Mouse (Mus musculus) left cerebral cortex, adult 11 months (tissue): ENCODE measurements around the gene Gna14.
A peak's percentile ranks its signal among the peaks of the same experiment; 100 is the strongest.

ENCODE experiments used
- DNase-seq: peaks from one replicate; pipeline ENCODE4 v3.0.0; 2022; ENCODE audit warnings: low spot score

The Gna14 gene

GRCm38 (mm10) chr19:16456181-16456580 is 20.6 kb downstream of the Gna14 start:
- DNase-seq = no peak

GRCm38 (mm10) chr19:16457127-16457526 is 21.6 kb downstream of the Gna14 start:
- no peak for DNase-seq

- DNase-seq = no peak
Observed at GRCm38 (mm10) chr19:16459317-16459716, 23.8 kb downstream of the Gna14 start.

DNA sequence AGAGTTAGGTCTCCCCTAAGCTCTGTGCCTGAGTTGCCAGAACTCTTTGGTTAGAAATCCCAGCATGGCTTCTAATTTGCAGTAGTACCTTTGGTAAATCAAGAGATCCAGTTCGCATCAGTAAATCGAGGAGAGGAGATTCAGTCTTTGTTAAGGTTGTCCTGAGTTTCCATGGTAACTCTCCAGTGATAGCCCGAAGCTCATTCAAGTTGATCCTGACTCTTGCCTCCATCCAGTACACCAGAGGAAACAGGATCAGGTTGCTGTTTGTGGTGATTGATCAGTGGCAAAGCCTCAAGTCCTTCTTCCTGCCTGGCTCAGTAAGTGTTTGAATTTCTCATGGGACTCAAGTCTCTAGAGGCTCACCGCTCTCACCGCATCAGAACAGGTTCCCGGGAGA is 24.7 kb downstream of the Gna14 start:
- no peak for DNase-seq

DNA sequence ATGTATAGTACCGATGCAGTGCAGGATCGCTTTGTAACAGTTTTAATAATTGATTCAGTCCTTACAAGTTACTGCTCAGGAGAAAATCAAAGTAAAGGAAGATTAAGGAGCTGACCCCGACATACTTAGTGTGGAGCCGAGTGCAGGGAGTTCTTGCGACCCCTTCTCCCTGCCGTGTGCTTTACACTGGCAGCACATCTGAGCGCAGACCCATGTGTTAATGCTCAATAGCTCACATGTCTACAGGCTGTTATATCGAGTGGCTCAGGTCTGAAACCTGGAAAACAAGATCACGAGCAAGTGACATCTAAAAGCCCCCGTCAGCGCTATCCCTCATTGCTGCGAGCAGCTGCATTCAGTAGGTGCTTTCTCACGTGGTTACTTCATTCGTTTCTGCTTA is 25.3 kb downstream of the Gna14 start:
- no peak for DNase-seq

DNA sequence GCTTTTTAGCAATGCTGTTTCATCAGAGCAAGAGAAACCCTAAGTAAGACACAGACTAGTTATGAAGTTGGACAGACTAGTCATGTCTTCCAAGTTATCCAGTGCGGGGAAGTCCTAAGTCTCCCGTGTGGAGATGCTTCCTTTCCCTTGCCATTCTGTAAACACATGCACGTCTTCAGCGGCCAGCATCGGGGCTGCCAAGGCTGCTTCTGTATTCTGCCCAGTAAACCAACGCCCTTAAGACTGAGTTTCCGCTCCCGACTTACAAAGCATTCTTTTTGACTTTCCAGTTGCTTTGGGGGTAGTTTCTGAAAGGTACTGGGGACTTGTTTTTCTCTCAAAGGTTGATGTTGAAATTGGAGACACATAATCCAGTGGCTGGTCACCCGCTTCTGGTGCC is 26.9 kb downstream of the Gna14 start:
- no peak for DNase-seq

DNA sequence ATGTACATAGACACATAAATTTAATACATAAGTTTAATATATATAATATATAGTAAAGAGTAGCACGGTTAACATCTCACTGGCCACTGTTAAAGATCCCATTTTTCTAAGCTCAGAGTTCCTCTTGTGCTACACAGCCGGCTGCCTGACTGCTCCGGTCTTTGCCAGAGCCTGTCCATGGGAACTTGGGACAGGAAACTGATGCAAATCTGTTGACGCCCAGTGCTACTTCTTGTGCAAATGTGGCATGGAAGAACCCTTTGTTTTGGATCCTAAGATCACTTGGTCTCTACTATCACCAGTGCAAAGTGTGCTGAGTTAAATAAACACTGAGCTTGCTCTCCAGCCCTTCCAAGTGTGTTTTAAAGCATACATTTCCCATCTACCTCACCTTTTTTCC is 29.2 kb downstream of the Gna14 start:
- DNase-seq = no peak

DNA sequence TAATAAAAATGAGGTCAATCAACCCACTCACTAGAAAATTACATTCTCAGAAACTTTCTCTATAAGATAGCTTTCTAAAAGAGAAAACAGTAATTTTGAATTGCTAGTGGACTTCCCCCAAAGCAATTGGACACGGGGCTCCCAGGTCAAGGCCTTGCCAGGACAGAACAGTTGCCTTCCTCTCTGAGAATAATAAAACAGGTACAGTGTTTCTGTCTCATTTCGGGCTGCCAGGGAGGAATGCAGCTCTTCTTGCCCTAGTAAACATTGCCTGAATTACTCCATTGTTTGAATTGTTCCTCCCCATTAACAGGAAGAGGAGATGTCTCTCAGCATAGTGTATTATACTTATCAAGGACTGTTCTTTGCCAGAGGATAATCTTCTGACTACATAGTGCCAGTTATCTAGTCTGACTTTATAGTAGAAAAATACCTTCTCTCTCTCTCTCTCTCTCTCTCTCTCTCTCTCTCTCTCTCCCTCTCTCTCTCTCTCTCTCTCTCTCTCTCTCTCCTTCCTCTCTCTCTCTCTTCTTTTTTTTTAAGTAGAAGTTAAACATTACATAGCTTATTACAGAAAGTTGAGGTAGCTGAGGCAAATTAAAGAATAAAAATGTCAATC is 33.3 kb downstream of the Gna14 start:
- no peak for DNase-seq

DNA sequence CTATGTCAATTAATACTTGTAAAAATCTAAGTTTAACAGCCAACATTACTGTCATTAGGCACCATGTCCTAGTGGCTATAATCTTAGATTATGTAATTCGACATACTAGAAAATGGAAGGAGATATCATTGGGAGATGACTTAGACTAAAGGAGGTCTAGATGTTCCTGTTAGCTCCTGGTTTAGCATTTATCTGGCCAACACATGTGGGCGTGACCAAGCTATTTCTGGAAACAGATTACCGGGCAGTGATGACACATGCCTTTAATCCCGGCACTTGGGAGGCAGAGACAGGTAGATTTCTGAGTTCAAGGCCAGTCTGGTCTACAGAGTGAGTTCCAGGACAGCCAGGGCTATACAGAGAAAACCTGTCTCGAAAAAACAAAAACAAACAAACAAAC is 37.1 kb downstream of the Gna14 start:
- no peak for DNase-seq

DNA sequence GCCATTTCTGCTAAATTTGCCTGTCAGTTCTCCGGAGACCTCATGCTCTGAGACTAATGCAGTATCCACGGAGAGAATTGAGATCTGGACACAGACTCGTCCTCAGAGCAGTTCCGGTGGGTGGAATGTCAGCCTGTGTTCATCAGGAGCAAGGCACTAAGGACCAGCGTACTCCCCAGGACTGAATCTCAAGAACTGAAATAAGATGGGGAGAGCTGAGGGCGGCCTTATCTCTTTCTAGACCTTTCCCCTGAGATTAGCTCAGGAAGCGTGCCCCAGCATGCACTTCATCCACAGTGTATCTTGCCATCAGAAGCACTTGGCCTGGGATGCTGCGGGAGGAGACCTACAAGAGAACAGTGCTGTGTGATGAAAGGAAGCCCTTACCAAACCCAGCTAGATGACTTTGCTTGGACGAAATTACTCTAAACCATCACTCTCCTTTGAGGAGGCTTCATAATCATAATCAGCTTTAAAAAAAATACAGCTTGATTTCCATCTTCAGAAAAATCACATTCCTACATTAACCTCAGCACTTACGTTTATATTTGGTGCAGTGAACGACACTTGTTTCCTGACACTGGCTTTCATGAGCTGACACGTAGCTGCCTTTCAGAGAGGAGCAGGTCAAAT is 41.9 kb downstream of the Gna14 start:
- DNase-seq = no peak

DNA sequence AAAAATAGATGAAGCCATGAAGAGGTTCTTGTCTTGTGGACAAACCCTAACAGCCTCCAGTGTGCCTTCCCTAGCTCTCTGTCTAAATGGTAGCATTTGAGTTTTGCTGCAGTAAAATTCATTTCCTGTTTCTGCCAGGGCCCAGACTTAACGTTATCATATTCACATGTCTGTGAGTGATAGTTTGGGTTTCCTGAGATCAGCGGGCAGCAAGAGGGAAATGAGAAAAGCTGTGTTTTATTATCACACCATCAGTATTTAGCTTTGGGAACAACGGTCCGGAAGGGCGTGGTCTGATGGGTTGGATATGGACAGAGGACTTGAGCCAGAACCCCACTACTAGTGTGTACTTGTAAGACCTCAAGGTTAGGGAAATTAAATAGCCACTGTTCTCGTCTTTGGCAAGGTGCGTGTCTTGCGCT is 42.6 kb downstream of the Gna14 start:
- no peak for DNase-seq

- no peak for DNase-seq
Observed at GRCm38 (mm10) chr19:16482047-16482446, 46.5 kb downstream of the Gna14 start.

DNA sequence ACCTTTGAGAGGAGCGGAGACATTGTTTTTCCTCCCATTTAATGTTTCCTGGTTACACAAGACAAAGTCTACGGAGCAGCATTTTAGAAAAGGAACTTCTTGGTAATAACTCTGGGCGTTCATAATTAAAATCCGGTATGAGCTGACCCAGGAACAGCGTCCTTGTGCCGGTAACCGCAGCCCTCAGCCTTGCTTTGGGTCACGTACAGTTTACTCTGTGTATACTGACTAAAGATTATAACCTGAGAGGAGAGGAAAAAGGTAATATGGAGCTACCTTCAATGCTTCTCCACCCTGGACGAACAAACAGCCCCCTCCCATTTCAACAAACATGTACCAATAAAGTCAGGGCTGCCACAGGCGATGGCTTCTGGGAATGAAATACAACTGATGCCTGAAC is 48.7 kb downstream of the Gna14 start:
- no peak for DNase-seq

GRCm38 (mm10) chr19:16484671-16485070 is 49.1 kb downstream of the Gna14 start:
- DNase-seq = no peak

GRCm38 (mm10) chr19:16490756-16491155 is 55.2 kb downstream of the Gna14 start:
- DNase-seq = no peak

DNA sequence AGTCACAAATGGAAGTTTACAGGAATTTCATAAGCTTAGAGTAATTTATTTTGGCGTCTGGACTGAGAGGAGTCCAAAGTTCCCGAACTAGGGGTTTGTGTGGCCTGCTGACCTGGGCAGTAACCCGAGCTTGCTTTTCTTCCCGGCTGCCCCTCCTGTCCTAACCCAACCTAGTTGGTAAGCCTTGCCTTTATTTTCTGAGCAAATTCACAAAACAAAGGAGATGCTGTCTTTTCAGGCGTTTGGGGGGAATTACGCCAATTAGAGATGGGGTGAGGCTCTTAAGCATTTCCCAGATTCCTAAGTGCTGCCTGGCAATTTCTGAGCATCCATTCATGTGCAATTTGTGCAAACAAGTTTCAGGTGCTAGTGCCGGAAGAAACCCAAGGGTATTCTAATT is 55.9 kb downstream of the Gna14 start:
- no peak for DNase-seq

DNA sequence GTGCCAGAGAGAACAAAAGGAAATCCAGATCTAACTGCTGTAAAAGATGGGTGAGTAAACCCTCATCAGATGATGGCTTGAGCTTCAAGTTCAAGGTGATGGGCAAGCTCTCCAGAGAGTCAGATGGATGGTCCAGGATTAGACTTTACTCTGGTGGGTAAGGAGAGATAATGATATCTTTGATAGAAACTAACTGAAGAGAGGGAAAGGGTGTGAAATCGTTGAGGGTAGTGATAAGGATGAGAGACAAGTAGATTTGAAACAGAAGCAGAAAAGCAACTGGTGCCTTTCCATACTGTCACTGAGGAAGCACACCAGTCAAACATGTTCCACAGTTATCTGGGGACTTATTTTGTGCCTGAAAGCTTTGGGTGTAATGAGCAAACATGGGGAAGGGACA is 56.9 kb downstream of the Gna14 start:
- no peak for DNase-seq

- DNase-seq = no peak
Observed at GRCm38 (mm10) chr19:16494816-16495516, 59.4 kb downstream of the Gna14 start.

DNA sequence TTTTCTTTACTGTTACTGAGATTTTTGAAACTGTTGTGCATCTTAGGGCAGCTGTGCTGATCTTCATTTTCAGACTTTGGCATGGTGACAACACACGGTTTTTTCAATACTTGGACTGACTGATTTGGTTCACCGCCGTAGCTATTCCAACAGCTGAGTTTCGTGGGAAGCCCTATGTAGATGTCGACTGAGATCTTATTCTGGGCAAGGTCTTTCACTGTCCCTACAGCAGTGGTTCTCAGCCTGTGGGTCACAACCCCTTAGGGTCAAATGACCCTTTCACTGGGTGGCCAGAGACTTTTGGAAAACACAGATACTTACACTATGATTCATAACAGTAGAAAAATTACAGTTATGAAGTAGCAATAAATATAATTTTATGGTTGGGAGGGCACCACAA is 60.5 kb downstream of the Gna14 start:
- DNase-seq = no peak

- DNase-seq = no peak
Observed at GRCm38 (mm10) chr19:16502054-16502453, 66.5 kb downstream of the Gna14 start.

DNA sequence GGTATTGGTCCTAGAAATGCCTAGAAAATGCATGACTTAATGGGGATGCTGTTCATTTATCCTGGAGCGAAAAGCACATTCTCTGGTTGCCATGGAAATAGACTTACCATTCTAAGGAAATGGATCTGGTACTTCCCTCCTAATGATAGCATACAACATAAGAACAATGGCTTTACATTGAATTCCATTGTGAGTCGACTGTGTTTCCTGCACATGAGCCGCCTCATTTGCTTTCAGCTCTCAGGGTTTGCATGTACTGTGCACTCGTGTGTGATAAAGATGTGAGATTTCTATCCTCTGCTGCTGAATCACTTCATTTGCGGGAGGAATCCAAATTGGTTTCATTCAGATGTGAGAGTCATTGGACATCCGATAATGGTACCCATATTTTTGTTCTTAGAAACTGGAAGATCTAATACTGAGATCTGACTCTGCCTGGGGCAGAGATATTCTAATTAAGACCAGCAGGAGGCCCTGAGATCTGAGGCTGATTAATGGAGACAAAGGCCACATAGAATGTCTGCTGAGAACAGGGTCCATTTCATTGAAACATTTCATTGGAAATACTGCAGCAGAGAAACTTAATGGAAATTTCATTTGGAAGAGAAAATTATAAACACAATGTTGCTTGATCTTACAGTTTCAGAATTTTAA is 71.3 kb downstream of the Gna14 start:
- DNase-seq = peak; percentile 7

GRCm38 (mm10) chr19:16510343-16511080 is 75.0 kb downstream of the Gna14 start:
- no peak for DNase-seq

DNA sequence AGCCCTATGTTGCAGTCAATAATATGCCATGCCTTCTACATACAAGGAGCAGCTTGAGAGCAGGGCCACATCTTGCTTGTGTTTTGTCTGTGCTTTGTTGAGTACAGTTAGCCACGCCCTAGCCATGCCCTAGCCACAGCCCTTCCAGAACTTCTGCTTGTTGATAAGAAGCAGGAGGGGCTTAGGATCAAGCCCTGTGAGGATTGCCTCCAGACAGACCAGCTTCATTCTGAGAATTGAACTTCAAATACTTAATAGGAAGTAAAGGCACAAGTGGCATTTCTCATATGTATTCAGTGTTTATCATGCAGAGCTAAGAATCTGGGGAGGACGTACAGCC is 75.5 kb downstream of the Gna14 start:
- no peak for DNase-seq
